Mouse (Mus musculus): ENCODE data around the gene Egf.

- TF ChIP-seq CTCF (IDR thresholded peaks at IDR 0.05; ENCODE audit: low read depth) (no peak), EP300 (optimal IDR thresholded peaks at IDR 0.05) (no peak)
Measured at GRCm38 (mm10) chr3:129663906-129664305, 91.2 kb downstream of the Egf start.
